Mouse (Mus musculus) heart, adult 2 months (tissue): ENCODE measurements at regions not wholly inside any gene's neighbourhood (a gene's known extent, or its start where the extent isn't known, plus 50 kb on each side); places are given as distances from the start of the nearest gene placed in this dataset.

ENCODE experiments used
- CTCF ChIP-seq: fragments of 200-600 bp; IDR thresholded peaks from 2 replicates; pipeline ENCODE4 v1.8.1; 2022; ENCODE audit warnings: antibody characterized with exemption, mild to moderate bottlenecking, moderate library complexity
- POLR2A ChIP-seq: fragments of 200-500 bp; IDR thresholded peaks from 2 replicates; pipeline ENCODE4 v1.6.1; 2011; ENCODE audit warnings: mild to moderate bottlenecking, low read depth, low read length, control low read depth; ENCODE audit not compliant: insufficient read depth

- TF ChIP-seq CTCF (no peak), POLR2A (no peak)
These were observed 735.2 kb downstream of the Fam19a2 start for GRCm38 (mm10) chr10:123998959-123999358.
